Mouse (Mus musculus) neutrophil, adult 5-6 weeks (primary cell): ENCODE measurements at regions not wholly inside any gene's neighbourhood (a gene's known extent, or its start where the extent isn't known, plus 50 kb on each side); places are given as distances from the start of the nearest gene placed in this dataset.

Source experiments
- ATAC-seq: fragments of 151-379, 151-347 bp; 2 replicates; pipeline ENCODE4 v1.8.0; 2017; ENCODE audit warnings: mild to moderate bottlenecking, moderate TSS enrichment; ENCODE audit not compliant: insufficient number of reproducible peaks, poor library complexity, low FRiP score, severe bottlenecking; ENCODE audit errors: extremely low read depth

DNA sequence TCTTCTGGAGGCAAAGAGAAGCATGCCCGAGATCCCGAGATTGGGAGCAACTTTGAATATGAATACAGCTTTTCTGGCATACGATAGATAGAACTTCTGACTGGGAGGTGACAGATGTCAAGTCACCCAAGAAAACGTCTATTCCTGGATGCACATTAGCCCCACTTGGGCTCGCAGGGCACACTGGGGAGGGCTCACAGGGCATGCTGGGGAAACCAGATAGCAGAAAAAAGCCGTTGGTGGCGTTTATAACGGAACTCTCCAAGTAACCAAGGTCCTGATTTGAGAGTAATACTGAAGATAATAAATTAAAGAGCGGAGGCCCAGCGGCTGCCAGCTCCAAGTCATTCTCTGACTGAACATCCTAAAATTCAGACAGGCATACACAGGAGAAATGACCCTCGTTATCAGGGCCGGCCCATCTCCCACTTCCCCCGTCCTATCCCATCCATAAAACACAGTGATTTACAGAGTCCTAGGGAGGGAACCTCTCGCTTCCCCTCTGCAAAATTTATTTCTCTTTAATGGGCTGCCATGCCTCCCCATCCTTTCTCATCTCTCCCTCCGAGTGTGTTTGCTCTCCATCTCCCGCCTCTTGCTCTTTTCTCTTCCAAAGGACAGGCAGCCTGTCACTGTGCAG is 325.3 kb downstream of the Sox9 start:
- ATAC-seq: no peak

DNA sequence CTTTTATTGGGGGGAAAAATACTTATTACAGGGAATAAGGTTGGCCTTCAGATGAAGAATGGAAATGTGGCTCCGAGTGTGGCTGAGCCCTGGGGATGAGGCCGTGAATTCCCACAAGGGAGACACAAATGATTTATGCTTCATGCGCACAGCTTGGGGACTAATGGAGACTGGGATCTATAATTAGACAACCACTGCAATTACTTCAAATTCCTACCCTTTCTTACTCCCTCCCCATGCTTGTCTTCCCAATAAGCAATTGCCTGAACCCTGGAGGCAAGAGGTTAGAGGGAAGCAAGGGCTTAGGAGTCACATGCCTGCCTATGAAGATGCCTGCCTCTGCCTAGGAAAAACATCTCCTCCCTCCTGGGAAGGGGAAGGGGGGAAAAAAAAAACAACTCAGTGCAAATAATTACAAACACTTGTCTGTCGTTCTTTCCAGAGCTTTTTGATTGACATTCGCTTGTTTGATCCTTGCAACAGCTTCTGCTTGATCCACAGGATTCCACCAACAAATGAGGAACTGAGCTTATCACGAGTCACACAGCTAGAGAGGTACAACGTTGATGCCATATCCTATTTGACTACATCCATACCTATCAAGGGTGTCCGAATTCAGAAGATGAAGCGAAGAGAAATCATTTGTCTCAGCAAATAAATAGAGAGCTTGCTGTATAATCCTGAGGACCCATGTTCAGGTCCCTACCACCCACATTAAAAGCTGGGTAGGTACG is 326.1 kb downstream of the Sox9 start:
- no peak for ATAC-seq

DNA sequence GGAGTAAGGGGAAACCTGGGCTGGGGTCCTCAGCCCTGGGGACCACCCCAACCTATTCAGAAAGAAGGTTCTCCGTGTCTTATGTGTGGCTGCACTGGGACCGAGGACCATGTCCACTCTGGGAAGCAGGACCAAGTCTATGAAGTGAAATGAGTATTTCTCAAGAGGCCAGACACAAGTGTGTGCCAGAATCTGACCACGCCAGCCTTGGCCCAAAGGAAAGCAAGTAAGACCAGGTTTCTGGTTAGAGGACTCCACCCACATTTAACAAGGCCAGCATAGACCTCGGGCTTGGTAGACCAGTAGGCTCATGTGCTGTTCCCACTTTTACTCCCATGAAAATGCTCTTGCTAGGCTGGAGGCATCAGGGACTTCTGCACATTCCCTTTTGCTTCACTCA is 327.1 kb downstream of the Sox9 start:
- ATAC-seq: no peak

DNA sequence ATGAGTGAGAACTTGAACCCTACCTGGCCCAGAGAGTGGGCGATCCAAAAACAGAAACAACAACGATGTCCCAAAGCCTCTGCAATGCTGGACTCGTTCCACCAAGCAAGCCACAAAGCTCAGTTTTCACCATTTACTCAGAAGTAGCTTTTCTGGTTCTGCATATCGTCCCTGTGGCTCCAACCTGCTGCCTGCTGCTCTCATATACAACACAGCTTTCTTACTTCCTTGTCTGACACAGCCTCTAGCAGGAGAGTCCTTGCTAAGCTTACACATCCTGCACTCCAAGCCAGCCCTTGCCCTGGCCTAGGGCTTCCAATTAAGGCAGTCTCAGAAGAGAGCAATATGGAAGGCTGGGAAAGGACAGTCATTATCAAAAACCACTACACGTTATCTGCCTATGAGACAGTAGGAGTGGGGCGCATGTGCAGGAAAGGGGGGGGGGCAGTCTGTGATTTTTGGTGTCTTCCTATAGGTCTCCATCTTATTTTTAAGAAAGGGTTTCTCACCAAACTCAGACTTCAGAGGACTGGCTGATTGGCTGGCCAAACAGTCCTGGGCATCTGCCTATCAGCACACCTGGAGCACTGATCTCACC is 331.3 kb downstream of the Sox9 start:
- ATAC-seq: no peak

DNA sequence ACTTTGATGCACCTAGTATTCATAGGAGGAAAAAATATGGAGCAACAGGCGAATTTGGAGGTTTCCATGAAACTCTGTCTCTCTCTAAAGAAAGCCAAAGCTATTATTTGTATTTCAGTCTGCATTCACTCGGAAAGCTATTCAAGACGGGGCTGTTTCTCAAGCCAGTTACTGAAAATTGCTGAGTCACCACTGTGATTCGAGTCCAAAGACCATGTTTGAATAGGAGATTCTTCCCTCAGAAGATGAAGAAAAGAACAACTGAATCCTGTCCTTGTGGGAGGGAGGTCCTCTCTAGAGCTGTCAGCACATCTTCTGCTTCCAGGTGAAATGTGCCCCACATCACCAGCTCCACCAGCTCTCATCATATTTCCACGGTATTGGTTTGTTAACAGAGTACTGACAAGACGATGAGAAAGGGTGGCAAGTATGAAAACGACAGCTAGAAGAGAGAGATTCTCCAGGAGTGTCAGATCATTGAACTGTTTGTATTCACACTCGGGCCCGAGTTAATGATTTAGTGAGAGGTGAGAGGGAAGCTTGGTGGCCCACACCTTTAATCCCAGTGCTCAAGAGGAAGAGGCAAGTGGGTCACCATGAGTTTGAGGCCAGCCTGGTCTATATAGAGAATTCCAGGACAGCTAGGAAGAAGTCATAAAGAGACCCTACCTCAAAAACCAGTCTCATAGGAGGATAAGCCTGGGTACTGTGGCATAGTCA is 335.3 kb downstream of the Sox9 start:
- no peak for ATAC-seq

DNA sequence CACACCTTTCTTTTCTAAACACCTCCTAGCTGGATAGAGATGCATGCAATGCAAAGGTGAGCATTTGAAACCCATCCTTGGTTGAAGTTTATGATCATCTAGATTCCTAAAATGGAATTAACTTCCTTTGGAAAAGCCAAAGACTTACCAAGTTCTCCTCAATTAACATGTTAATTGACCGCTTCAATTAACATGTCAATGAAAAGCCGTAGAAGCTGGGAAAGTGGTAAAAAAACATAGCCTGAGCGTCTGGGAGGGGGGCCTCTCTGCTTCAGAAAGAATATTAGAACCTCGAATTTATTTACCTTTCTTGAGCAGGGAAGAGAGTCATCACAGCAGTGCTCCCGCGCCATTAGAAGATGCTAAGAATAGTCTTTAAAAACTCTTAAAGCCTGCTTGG is 338.5 kb downstream of the Sox9 start:
- no peak for ATAC-seq

DNA sequence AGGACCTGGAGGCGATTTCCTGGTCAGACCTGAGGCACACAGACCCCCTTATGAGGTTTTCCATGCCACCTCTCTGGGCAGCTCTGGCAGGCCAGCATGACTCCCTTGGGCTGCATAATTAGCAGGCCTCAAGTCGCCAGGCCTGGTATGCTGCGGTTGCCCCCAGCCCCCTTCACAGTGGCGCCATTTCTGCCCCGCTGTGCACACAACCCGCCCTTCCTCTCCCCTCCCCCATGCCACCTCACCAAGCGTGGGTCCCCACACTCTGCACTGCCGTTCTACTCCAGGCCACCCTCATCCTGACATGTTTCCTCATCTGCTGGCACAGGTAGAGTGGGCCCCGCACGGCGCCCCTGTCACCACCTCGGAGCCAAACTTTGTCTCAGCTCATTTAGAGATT is 339.3 kb downstream of the Sox9 start:
- ATAC-seq: 0 out of 2 replicates have a peak, but pooled peaks have one; percentile 9

DNA sequence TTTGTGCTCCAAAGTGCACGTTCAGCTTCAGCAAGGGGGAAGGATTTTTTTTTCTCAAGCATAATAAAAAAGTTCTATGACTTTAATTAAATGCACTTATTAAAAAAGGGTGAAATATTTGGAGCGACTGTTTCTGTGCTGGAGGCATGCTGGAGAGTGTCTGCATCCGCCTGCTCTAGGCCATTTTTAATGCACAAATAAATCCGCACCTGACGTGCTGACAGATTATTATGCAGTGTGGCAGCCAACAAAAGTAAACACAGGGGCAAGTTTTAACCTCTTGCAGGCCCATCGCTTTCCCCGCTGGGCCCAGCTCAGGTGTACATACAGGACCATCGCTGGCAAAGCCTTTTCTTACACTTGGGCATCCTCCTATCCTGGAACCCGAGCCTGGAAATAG is 340.1 kb downstream of the Sox9 start:
- ATAC-seq: no peak

DNA sequence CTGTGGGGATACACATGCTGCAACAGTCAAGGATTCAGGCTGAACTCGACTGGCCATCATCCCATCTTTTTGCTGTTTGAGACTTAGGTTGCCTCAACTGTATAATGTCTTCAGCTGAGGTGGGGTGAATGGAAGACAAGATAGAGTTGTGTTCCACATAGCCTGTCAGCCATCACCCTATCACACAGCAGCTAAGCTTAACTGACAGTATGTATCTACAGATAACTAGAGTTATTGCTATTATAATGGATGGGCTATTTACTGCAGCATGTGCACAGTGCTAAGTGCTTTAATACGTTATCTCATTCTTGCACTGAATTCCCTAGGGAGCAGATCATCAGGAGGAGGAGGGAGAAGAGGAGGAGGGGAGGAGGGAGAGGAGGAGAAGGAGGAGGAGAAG is 340.9 kb downstream of the Sox9 start:
- ATAC-seq: no peak

DNA sequence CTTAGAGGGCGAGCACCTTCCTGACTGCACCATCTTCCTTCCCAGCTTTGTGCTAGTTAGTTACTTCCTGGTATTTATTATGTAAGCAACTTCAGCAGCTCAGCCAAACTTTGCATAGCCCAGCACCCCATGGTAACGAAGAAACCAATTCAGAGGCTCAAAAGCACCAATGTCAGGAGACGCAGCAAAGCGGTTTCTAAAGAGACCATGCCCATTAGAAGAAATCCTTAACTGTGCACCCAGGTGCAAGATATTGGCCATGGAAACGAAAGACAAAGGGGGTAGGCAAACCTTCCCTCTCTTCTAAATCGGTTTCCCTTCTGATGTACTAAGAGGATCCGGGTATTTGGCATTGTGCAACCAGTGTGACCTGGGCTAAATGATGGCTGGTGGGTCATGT is 343.8 kb downstream of the Sox9 start:
- ATAC-seq: no peak

DNA sequence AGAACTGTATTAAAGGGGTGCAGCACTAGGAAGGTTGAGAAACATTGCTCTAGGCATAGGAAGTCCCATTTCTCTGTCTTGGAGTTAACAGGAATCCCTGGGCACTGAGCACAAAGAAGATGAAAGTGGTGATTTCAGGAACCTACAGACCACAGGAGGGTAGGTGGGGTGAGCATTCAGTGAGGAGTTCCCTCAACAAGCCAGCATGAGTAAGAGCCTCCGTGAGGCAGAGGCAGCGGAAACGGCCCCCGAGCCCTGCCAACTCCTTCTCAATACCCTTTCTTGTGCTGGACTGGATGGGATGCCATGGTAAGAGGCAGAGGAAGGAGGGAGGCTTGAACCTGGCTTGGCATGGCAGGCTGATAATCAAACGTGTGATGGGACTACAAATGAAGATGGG is 347.2 kb downstream of the Sox9 start:
- no peak for ATAC-seq

DNA sequence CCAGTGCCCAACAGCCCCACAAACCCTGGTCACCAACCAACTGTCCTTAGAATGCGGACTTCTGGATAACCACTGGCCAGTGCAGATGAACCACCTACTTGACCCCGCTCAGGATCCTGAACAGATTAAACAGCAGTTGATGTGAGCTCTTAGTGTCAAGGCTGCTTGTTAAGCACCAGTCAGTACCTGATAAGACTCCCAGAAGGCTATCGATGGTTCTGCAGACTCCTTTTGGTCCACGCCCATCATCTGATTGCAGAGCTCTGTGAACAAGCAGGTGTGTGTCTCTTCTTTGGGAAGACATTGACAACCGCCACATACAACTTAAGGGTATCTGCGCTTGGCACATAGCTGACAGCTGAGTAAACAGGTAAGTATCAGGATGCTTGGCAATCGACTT is 348.0 kb downstream of the Sox9 start:
- ATAC-seq: no peak

DNA sequence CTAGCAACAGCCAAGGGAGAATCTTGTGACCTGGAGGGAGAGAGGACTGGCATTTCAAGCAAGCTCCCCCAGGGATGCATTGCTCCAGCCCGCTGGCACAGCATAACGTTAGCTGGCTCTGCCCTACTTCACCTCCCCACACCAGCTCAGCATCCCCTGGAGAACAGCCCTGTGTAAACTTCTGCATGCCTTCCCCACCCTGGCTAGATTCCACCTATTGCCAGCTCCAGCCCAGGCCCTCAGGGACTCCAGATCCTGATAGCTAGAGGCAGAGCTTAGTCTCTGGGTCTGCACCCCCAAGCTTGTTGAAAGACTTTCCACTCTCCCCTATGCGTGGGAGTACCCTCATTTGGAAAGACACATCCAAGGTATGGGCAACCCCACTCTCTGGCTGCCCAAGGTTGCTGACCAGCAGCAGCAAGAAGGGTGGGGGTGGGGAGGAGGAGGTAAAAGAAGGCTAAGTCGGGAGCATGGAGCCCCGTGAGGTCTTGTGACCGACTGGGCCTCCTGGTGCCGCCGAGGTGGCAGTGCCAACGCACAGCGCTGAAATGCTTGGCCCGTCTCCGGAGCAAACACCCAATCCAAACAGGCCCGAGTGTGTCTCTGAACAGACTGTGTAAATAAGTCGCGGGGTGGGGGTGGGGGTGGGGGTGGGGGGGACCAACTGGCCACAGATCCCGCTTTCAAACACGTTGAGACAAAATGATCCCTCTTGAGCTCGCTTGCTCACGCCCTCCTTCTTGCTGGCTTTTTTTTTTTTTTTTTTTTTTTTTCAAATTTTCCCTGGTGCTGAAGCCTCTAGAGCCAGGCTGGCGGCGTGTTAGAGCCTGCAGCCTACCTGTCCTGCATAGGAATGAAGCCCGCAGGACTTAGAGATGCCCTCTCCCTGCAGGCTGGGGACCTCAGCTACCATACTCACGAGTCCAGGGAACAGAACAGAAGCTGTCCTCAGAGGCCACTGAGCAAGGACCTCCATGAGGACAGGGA is 350.3 kb downstream of the Sox9 start:
- ATAC-seq: no peak

DNA sequence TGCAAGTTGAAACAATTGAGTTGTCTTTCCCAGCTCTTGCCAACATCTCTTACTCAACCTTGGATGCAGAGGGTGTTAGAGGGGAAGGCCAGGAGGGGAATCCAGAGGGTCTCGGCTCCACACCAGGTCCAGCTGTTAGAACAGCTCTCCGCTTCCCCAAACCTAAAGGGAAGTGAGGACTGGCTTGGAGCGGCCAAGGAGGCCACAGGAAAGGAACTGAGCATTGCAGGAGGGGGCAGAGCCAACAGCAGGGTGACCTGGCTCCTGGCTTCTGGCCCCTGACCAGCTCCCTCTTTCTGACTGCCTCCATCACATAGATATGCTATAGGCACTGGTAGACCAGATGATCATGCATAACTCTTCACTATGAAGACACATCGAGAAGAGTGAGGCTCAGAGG is 351.4 kb downstream of the Sox9 start:
- no peak for ATAC-seq

DNA sequence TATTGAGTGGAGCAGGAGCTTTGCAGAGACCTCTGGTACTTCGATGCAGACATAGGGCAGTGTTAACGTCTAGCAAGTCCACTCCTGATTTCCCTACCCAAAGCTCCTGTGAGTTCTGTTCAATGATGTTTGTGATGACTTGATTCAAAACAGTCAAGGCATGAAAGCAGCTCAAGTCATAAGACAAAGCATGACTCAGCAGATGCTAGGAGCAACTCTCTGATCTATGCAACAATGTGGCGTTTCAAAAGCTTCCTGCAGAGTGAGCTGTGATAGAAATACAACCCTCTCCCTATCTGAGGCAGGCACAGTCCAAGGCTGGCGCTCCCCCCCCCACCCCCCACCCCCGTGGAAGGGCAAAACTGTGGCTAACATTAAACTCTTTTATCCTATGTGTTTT is 353.2 kb downstream of the Sox9 start:
- no peak for ATAC-seq

DNA sequence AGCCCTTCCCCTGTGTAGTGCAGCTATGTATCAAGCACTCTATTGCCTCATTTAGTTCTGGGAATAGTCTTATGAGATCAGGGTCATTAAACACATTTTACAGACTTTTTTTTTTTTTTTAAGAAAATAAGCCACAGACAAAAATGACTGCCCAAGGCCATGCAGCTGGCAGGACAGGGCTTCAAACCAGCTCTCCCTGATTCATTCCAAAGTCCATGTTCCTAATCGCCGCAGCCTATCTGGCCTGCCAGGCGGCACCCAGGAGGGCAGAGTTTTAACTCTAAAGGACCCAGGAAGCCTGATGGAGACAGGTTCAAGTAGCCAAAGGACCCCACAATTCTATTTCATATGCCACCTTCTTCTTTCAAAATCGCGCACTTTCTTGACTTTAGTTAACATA is 356.4 kb downstream of the Sox9 start:
- no peak for ATAC-seq

DNA sequence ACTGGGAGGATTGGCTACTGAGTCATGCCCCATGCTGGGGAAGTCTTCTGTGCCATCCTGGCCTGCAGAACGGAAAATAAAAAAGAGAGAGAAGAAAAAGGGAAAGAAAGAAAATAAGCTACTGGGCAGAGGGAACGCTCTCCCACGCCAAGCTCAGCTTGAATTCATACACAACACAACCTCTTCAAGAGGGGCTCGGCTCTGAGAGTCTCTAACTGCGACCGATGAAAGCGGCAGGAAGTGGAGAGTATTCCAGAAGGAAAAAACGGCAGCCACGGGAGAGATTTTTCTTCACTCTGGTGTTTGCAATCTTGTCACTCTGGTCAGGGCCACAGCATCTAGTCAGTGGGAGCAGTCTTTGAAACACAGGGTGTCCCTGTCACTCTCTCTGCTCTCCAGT is 358.6 kb downstream of the Sox9 start:
- no peak for ATAC-seq

DNA sequence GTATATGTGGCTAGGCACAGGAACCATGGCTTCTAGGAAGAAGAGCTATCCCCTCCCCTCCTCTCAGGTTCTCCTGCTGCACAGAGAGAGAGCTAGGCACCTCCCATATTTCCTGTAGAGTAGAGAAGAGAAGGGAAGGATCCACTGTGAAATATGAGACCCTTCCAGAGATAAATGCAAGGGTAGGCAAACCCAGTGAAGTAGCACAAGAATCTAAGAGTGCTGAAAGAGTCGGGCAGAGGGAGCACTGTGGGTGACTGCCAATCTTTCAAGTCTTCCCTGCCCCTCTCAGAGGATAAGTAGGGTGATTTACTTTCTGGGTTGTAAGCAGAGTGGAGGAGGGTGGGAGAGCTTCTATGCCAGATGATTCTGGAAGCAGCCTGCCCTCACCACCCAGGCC is 360.8 kb downstream of the Sox9 start:
- no peak for ATAC-seq
